Mouse (Mus musculus): ENCODE measurements around the gene Msh3.

Gene Msh3

GRCm38 (mm10) chr13:92330621-92331020, 24.2 kb downstream of the Msh3 start:
- no peak for DNase-seq (ENCODE audit: extremely low spot score)

- DNase-seq (ENCODE audit: extremely low spot score), result no peak
Measured at GRCm38 (mm10) chr13:92328000-92328399, 26.8 kb downstream of the Msh3 start.

GRCm38 (mm10) chr13:92326030-92326429, 28.8 kb downstream of the Msh3 start:
- no peak for DNase-seq (ENCODE audit: extremely low spot score)

GRCm38 (mm10) chr13:92320770-92321169, 34.0 kb downstream of the Msh3 start:
- no peak for DNase-seq (ENCODE audit: extremely low spot score)

GRCm38 (mm10) chr13:92314613-92315012, 40.2 kb downstream of the Msh3 start:
- no peak for DNase-seq (ENCODE audit: extremely low spot score)

GRCm38 (mm10) chr13:92305680-92306079, 49.1 kb downstream of the Msh3 start, which contains the start of gene Gm20379:
TSS of gene Gm20379 (plus strand) at chr13:92305980.
- no peak for DNase-seq (ENCODE audit: extremely low spot score)

- DNase-seq (ENCODE audit: extremely low spot score), result no peak
Measured at GRCm38 (mm10) chr13:92304291-92304690, 50.5 kb downstream of the Msh3 start.

- DNase-seq (ENCODE audit: extremely low spot score), result no peak
Measured at GRCm38 (mm10) chr13:92303062-92303948, 51.5 kb downstream of the Msh3 start.

GRCm38 (mm10) chr13:92302466-92302865, 52.3 kb downstream of the Msh3 start:
- DNase-seq (ENCODE audit: extremely low spot score), result no peak

- DNase-seq (ENCODE audit: extremely low spot score), result no peak
Measured at GRCm38 (mm10) chr13:92301754-92302153, 53.0 kb downstream of the Msh3 start.

GRCm38 (mm10) chr13:92299522-92299921, 55.3 kb downstream of the Msh3 start:
- no peak for DNase-seq (ENCODE audit: extremely low spot score)

GRCm38 (mm10) chr13:92297021-92297420, 57.8 kb downstream of the Msh3 start:
- DNase-seq (ENCODE audit: extremely low spot score), result no peak

GRCm38 (mm10) chr13:92296490-92296889, 58.3 kb downstream of the Msh3 start:
- no peak for DNase-seq (ENCODE audit: extremely low spot score)

GRCm38 (mm10) chr13:92293883-92294282, 60.9 kb downstream of the Msh3 start:
- no peak for DNase-seq (ENCODE audit: extremely low spot score)

GRCm38 (mm10) chr13:92291605-92292004, 63.2 kb downstream of the Msh3 start:
- no peak for DNase-seq (ENCODE audit: extremely low spot score)

- no peak for DNase-seq (ENCODE audit: extremely low spot score)
Measured at GRCm38 (mm10) chr13:92277027-92277426, 77.8 kb downstream of the Msh3 start.

GRCm38 (mm10) chr13:92275292-92275691, 79.5 kb downstream of the Msh3 start:
- no peak for DNase-seq (ENCODE audit: extremely low spot score)

- no peak for DNase-seq (ENCODE audit: extremely low spot score)
Measured at GRCm38 (mm10) chr13:92274274-92275198, 80.3 kb downstream of the Msh3 start.

- DNase-seq (ENCODE audit: extremely low spot score), result no peak
Measured at GRCm38 (mm10) chr13:92267076-92267475, 87.7 kb downstream of the Msh3 start.

GRCm38 (mm10) chr13:92263566-92263965, 91.2 kb downstream of the Msh3 start:
- DNase-seq (ENCODE audit: extremely low spot score), result no peak

- DNase-seq (ENCODE audit: extremely low spot score), result no peak
Measured at GRCm38 (mm10) chr13:92261329-92261728, 93.5 kb downstream of the Msh3 start.

- DNase-seq (ENCODE audit: extremely low spot score), result no peak
Measured at GRCm38 (mm10) chr13:92255480-92255879, 99.3 kb downstream of the Msh3 start.

Data from embryo, embryonic 9.5 days (tissue).